Mouse (Mus musculus): ENCODE results near the gene Adam11. TPM values are rescaled to one million over a fixed set of nuclear protein-coding genes. Genes with fewer than 3 reads are reported as not detected.

Adam11 gene
- polyA plus RNA-seq, 1 experiment from 2014 or later: 32.8 TPM

GRCm38 (mm10) chr11:102740634-102741033 lies 20.6 kb upstream of the Adam11 start:
- Histone ChIP-seq H3K4me3 (replicated peaks) (no peak overlapping the region), H3K36me3 (no peaks in the 10 kb centered on the region), H3K4me1 (replicated peaks) (peaks cover 22% of the 10 kb centered on the region), H3K27ac (no peak overlapping the region), H3K9me3 (no peaks in the 10 kb centered on the region), H3K27me3 (peaks cover 19% of the 10 kb centered on the region), H3K4me2 (replicated peaks) (no peak overlapping the region), H3K9ac (replicated peaks) (no peak overlapping the region)
- 50% methylated on average over 11 of the region's 11 CpGs for WGBS
- ATAC-seq: no peak

GRCm38 (mm10) chr11:102741129-102741950 lies 19.9 kb upstream of the Adam11 start:
- no peaks in the 10 kb centered on the region for H3K9me3 ChIP-seq
- 12% methylated on average over 22 of the region's 22 CpGs for WGBS
- H3K27me3 ChIP-seq: peaks cover 19% of the 10 kb centered on the region
- H3K4me3 ChIP-seq (replicated peaks): no peak overlapping the region
- H3K4me1 ChIP-seq (replicated peaks): peaks cover 22% of the 10 kb centered on the region
- no peak overlapping the region for H3K27ac ChIP-seq
- peak overlapping the region; percentile 12 for H3K4me2 ChIP-seq (replicated peaks)
- no peak for ATAC-seq
- H3K9ac ChIP-seq (replicated peaks): peak overlapping the region; percentile 48
- no peaks in the 10 kb centered on the region for H3K36me3 ChIP-seq

- H3K4me2 ChIP-seq (replicated peaks): no peak overlapping the region
- peaks cover 22% of the 10 kb centered on the region for H3K4me1 ChIP-seq (replicated peaks)
- H3K36me3 ChIP-seq: no peaks in the 10 kb centered on the region
- H3K4me3 ChIP-seq (replicated peaks): no peak overlapping the region
- H3K9ac ChIP-seq (replicated peaks): no peak overlapping the region
- H3K27me3 ChIP-seq: peaks cover 17% of the 10 kb centered on the region
- 62% methylated on average over 7 of the region's 7 CpGs for WGBS
- no peaks in the 10 kb centered on the region for H3K9me3 ChIP-seq
- no peak overlapping the region for H3K27ac ChIP-seq
- ATAC-seq: no peak
These were observed 19.2 kb upstream of the Adam11 start for GRCm38 (mm10) chr11:102742066-102742465.

GRCm38 (mm10) chr11:102742843-102743242 lies 18.4 kb upstream of the Adam11 start:
- peaks cover 15% of the 10 kb centered on the region for H3K27me3 ChIP-seq
- H3K27ac ChIP-seq: no peak overlapping the region
- 87% methylated on average over 5 of the region's 5 CpGs for WGBS
- ATAC-seq: no peak
- H3K9ac ChIP-seq (replicated peaks): no peak overlapping the region
- no peaks in the 10 kb centered on the region for H3K36me3 ChIP-seq
- no peak overlapping the region for H3K4me2 ChIP-seq (replicated peaks)
- H3K4me3 ChIP-seq (replicated peaks): no peak overlapping the region
- peaks cover 22% of the 10 kb centered on the region for H3K4me1 ChIP-seq (replicated peaks)
- H3K9me3 ChIP-seq: no peaks in the 10 kb centered on the region

GRCm38 (mm10) chr11:102744746-102745145 lies 16.5 kb upstream of the Adam11 start:
- 90% methylated on average over 3 of the region's 3 CpGs for WGBS
- Histone ChIP-seq H3K4me2 (replicated peaks) (no peak overlapping the region), H3K9ac (replicated peaks) (no peak overlapping the region), H3K27me3 (0 out of 2 replicates have a peak, but pooled peaks cover 5% of the 10 kb centered on the region), H3K36me3 (no peaks in the 10 kb centered on the region), H3K9me3 (no peaks in the 10 kb centered on the region), H3K4me3 (replicated peaks) (no peak overlapping the region), H3K27ac (no peak overlapping the region), H3K4me1 (replicated peaks) (peaks cover 18% of the 10 kb centered on the region)
- ATAC-seq: no peak

- no peak overlapping the region for H3K4me3 ChIP-seq (replicated peaks)
- H3K4me1 ChIP-seq (replicated peaks): peaks cover 5% of the 10 kb centered on the region
- no peaks in the 10 kb centered on the region for H3K27me3 ChIP-seq
- H3K4me2 ChIP-seq (replicated peaks): no peak overlapping the region
- H3K9ac ChIP-seq (replicated peaks): no peak overlapping the region
- no peak overlapping the region for H3K27ac ChIP-seq
- WGBS: 76% methylated on average over 1 of the region's 1 CpGs
- no peaks in the 10 kb centered on the region for H3K36me3 ChIP-seq
- no peaks in the 10 kb centered on the region for H3K9me3 ChIP-seq
- ATAC-seq: no peak
These were observed 13.4 kb upstream of the Adam11 start for GRCm38 (mm10) chr11:102747866-102748265.

- 85% methylated on average over 4 of the region's 4 CpGs for WGBS
- no peaks in the 10 kb centered on the region for H3K27me3 ChIP-seq
- H3K4me1 ChIP-seq (replicated peaks): peaks cover 10% of the 10 kb centered on the region
- H3K27ac ChIP-seq: no peak overlapping the region
- no peak overlapping the region for H3K9ac ChIP-seq (replicated peaks)
- no peak overlapping the region for H3K4me2 ChIP-seq (replicated peaks)
- H3K9me3 ChIP-seq: no peaks in the 10 kb centered on the region
- no peak overlapping the region for H3K4me3 ChIP-seq (replicated peaks)
- no peak for ATAC-seq
- no peaks in the 10 kb centered on the region for H3K36me3 ChIP-seq
These were observed 12.9 kb upstream of the Adam11 start for GRCm38 (mm10) chr11:102748381-102748780.

GRCm38 (mm10) chr11:102749712-102750111 lies 11.5 kb upstream of the Adam11 start:
- no peak overlapping the region for H3K4me3 ChIP-seq (replicated peaks)
- H3K36me3 ChIP-seq: no peaks in the 10 kb centered on the region
- ATAC-seq: no peak
- no peak overlapping the region for H3K4me2 ChIP-seq (replicated peaks)
- H3K4me1 ChIP-seq (replicated peaks): peaks cover 24% of the 10 kb centered on the region
- H3K27me3 ChIP-seq: no peaks in the 10 kb centered on the region
- no peak overlapping the region for H3K9ac ChIP-seq (replicated peaks)
- WGBS: 73% methylated on average over 2 of the region's 2 CpGs
- no peak overlapping the region for H3K27ac ChIP-seq
- no peaks in the 10 kb centered on the region for H3K9me3 ChIP-seq

- H3K4me3 ChIP-seq (replicated peaks): no peak overlapping the region
- no peak overlapping the region for H3K4me2 ChIP-seq (replicated peaks)
- 60% methylated on average over 13 of the region's 13 CpGs for WGBS
- peaks cover 26% of the 10 kb centered on the region for H3K4me1 ChIP-seq (replicated peaks)
- no peak overlapping the region for H3K27ac ChIP-seq
- ATAC-seq: peak; percentile 25; the same call in 1 of the 2 replicates
- no peaks in the 10 kb centered on the region for H3K36me3 ChIP-seq
- no peaks in the 10 kb centered on the region for H3K27me3 ChIP-seq
- no peak overlapping the region for H3K9ac ChIP-seq (replicated peaks)
- no peaks in the 10 kb centered on the region for H3K9me3 ChIP-seq
These were observed 8.2 kb upstream of the Adam11 start for GRCm38 (mm10) chr11:102752896-102753590.

- 41% methylated on average over 18 of the region's 18 CpGs for WGBS
- Histone ChIP-seq H3K27me3 (no peaks in the 10 kb centered on the region), H3K27ac (0 out of 2 replicates have a peak overlapping the region, but pooled peaks have one; percentile 25), H3K4me1 (replicated peaks) (peaks cover 26% of the 10 kb centered on the region), H3K4me2 (replicated peaks) (peak overlapping the region; percentile 22), H3K36me3 (no peaks in the 10 kb centered on the region), H3K9me3 (no peaks in the 10 kb centered on the region), H3K4me3 (replicated peaks) (no peak overlapping the region), H3K9ac (replicated peaks) (0 out of 2 replicates have a peak overlapping the region, but pooled peaks have one; percentile 33)
- ATAC-seq: peak; percentile 59
These were observed 7.5 kb upstream of the Adam11 start for GRCm38 (mm10) chr11:102753591-102754324.

- H3K36me3 ChIP-seq: no peaks in the 10 kb centered on the region
- H3K27me3 ChIP-seq: no peaks in the 10 kb centered on the region
- WGBS: 33% methylated on average over 4 of the region's 4 CpGs
- H3K4me2 ChIP-seq (replicated peaks): peak overlapping the region; percentile 22
- ATAC-seq: no peak
- H3K4me3 ChIP-seq (replicated peaks): no peak overlapping the region
- H3K9ac ChIP-seq (replicated peaks): 0 out of 2 replicates have a peak overlapping the region, but pooled peaks have one; percentile 33
- no peaks in the 10 kb centered on the region for H3K9me3 ChIP-seq
- H3K4me1 ChIP-seq (replicated peaks): peaks cover 26% of the 10 kb centered on the region
- H3K27ac ChIP-seq: 0 out of 2 replicates have a peak overlapping the region, but pooled peaks have one; percentile 12
These were observed 6.8 kb upstream of the Adam11 start for GRCm38 (mm10) chr11:102754416-102754815.
